Comparison of ENCODE assay signal across 25 mouse cellular contexts in the genomic region with DNA sequence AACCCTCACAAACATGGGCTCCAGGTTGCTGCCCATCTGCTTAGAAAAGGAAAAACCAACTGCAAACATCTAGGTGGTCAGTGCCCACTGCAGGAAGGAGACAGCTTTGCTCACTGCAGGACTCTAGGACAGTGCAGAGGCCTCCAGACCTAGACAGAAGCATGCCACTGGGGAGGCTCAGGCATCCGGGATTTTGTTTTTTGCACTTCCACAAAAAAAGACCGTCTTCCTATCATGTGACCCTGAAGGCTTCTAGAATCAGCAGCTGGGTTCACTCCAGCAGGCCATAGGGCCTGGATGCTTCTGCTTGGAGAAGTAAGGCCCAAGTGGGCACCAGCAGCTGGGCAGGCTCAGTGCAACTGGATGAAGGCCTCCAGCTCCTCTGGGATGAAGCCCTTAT. TPM values are rescaled to one million over a fixed set of nuclear protein-coding genes. Genes with fewer than 3 reads are reported as not detected.
"Had no signal": no experiment of that assay in that cellular context is flagged by ENCODE, and none has a peak within 500 bp of the region (broad histone marks: within the 10 kb centered on the region; RNA-seq: fewer than 3 reads in every experiment).

No protein-coding gene starts in this region.

- DNase-seq: gastrocnemius, postnatal 14 days; gastrocnemius, postnatal 36 days; heart, adult 18-20 months; heart, postnatal 10 days; heart, postnatal 36 days; kidney, adult 11 months; kidney, adult 2 months; kidney, adult 9 months; kidney, postnatal 14 days; kidney, postnatal 36 days; layer of hippocampus, adult 9-11 months; layer of hippocampus, postnatal 36 days; left cerebral cortex, postnatal 4 days had no signal

- H3K4me1 ChIP-seq: hindbrain, embryonic 13.5 days; hindbrain, embryonic 15.5 days had no signal

- H3K4me2 ChIP-seq: heart, embryonic 12.5 days; hindbrain, embryonic 13.5 days; hindbrain, embryonic 15.5 days; kidney, embryonic 15.5 days; limb, embryonic 13.5 days; limb, embryonic 15.5 days had no signal

- H3K27ac ChIP-seq: heart, embryonic 10.5 days; hindbrain, embryonic 13.5 days; hindbrain, embryonic 15.5 days; hindbrain, postnatal 0 days; kidney, embryonic 15.5 days; kidney, postnatal 0 days; limb, embryonic 13.5 days; limb, embryonic 15.5 days; liver, embryonic 14.5 days had no signal

- H3K9me3 ChIP-seq: heart, embryonic 10.5 days; heart, embryonic 12.5 days; hindbrain, embryonic 13.5 days; hindbrain, embryonic 15.5 days; kidney, embryonic 15.5 days; limb, embryonic 13.5 days; limb, embryonic 15.5 days had no signal

- H3K36me3 ChIP-seq: heart, embryonic 10.5 days; heart, embryonic 12.5 days; hindbrain, embryonic 13.5 days; hindbrain, embryonic 15.5 days; kidney, embryonic 15.5 days; limb, embryonic 13.5 days; limb, embryonic 15.5 days had no signal

- H3K4me3 ChIP-seq: heart, embryonic 10.5 days; heart, embryonic 12.5 days; hindbrain, embryonic 13.5 days; hindbrain, embryonic 15.5 days; kidney, embryonic 15.5 days; limb, embryonic 13.5 days; limb, embryonic 15.5 days had no signal

- ATAC-seq: hindbrain, postnatal 0 days; intestine, embryonic 16.5 days had no signal

- H3K27me3 ChIP-seq: hindbrain, embryonic 15.5 days had no signal

- H3K9ac ChIP-seq: heart, embryonic 12.5 days; hindbrain, embryonic 13.5 days; hindbrain, embryonic 15.5 days; kidney, embryonic 15.5 days; limb, embryonic 13.5 days; limb, embryonic 15.5 days; liver, embryonic 14.5 days had no signal

RNA-seq across cellular contexts. Expression of a gene that starts 2.3 kb away (rescaled TPM):
- polyA plus RNA-seq: liver, adult 2 months had no signal
